Mouse (Mus musculus): ENCODE data around the gene Psmb8.

The Psmb8 gene

DNA sequence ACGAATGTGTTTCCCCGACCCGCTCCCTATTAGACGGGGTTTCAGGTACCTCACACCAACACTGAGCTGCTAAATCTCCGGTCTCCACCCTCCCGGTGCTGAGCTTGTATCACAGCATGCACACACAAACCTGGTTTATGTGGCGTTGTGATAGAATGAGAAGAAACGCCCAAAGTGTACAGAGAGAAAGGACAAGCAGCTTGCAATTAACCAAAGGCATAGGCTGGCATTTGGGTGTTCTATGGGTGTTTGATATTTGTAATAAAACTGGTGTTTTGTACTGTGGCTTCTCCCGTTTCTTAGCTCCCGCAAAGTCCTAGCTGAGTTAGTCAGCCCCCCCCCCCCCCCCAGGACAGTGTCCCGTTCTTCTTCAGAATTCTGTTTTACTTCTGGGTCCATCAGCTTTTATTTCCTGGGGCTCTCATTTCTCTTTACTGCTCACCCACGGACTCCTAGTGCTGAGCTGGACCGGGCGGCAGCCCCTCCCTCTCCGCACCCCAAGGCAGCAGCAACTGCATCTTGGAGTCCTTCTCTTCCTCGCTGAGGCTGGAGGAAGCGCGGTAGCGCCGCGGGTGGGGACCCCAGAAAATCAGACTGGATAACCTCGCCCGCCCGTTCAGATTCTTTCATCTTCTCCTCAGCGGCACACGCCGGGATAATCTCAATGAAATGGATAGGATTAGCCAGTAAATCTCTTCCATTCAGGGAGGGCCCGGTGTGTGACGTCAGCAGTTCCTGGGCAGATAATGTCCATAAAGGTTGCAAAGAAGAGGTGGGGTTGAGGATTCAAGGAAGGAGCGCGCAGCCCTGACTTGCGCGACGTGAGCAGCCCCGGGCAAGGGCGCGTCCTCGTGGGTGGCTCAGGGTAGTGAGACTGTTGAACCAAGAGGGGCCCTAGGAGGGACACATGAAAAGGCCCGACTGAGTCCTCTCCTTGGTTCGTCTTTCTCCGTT lies at the start of gene Psmb8:
Gene Psmb8, plus strand, starts transcription at position 781 of the 954 bp plus-strand sequence.
- DNase-seq (ENCODE audit: low spot score): peak; percentile 46

DNA sequence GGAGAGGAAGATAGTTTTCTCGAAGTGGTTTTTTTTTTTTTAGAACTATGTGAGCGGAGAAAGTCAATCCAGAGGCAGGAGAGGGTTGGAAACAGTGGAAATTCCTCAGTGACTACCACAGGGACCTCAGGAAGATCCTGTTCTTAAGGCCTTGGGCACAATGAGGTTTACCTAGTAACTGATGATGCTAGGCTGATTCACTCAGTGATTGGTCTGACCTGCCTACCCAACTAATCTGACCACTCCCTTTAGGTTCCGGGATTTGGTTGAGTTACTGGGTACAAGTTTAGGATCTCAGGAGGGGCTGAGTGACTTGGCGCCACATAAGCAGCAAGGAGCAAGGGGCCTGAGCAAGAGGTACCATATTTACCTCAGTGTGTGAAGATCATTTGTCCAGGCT lies 44.6 kb upstream of the Psmb8 start, which contains the start of gene H2-DMb1:
Gene H2-DMb1, plus strand, starts transcription at position 150 of the 400 bp plus-strand sequence.
- no peak for DNase-seq (ENCODE audit: low spot score)

DNA sequence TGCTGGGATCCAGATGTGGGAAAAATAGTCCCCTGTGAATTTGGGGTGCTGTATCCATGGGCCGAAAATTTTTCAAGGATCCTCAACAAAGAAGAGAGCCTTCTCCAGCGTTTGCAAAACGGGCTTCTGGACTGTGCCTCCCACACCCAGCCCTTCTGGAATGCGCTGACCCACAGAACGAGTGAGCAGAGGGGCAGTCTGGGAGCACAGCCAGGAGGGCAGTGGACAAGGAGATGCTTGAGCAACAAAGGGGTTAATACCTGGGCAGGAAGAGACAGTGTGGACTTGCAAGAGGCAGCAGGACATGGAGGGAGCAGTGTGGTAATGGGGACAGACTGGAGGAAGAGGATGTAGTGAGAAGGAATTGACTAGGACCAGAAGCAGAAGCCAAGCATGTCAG lies 42.0 kb upstream of the Psmb8 start:
- DNase-seq (ENCODE audit: low spot score): no peak

DNA sequence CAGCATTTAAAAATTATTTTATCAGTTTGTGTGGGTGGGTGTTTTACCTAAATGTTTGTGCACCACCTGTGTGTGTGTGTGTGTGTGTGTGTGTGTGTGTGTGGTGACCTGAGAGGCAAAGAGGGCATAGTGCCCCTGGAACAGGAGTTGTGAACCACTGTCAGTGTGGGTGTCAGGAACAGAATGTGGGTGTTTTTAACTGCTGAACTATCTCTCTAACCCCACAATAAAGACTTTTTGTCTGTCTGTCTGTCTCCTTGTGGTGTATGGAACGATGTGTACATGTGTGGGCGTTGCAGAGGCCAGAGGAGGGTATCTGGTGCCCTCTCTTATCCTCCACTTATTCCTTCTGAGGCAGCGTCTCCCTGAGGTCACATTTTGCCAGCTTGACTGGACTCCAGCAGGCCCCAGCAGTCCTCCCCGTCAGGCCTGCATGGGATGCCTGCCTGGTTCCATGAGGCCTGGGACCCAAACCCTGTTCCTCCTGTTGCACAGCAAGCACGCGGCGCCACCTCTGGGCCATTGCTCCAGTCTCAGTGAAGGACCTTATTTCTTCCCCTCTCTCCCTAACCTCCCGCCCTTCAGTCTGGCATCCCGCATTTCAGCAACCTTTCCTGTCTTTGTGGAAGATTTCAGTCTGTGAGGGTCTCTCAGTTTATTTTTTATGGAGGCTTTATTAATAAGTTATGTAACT lies 33.2 kb upstream of the Psmb8 start:
- no peak for DNase-seq (ENCODE audit: low spot score)

DNA sequence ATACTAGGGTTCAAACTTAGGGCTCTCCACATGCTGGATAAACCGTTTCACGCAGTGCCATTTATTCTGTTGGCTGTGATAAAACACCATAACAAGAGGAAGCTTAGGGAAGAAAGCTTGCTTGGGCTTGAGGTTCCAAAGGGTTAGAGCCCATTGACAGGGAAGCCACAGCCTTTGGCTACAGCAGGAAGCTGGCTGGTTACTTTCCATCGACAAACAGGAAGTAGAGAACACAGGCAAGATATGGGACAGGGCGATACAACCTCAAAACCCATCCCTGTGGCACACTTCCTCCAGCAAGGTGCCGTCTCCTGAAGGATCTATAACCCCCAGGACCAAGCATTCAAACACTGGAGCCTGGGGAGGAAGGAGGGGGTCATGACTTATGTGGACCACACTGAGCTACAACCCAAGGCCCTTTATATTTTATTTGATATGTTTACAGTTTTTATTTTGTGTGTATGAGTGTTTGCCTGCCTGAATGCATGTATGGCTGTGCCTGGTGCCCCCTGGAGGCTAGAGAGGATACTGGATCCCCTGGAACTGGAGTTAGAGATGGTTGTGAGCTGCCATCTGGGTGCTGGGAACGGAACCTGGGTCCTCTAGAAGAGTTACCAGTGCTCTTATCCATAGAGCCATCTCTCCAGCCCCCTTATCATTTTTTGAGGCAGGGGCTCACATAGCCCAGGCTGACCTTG lies 32.3 kb upstream of the Psmb8 start:
- DNase-seq (ENCODE audit: low spot score): no peak

DNA sequence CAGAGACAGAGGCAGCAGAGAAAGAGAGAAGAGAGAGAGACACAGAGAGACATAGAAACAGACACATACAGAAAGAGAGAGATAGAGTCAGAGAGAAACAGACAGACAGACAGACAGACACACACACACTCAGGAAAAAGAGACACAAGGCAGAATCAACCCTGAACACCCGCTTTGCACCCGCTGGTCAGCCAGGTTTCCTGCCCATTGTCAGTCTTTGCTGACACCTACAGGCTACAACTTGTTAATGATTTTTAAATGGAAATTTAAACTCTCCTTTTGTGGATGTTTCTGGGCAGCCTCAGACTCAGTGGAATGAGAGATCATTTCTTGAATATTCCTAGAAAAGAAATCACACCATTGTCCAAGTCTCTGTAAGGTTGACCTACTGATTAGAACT lies 28.2 kb upstream of the Psmb8 start:
- DNase-seq (ENCODE audit: low spot score): peak; percentile 9

DNA sequence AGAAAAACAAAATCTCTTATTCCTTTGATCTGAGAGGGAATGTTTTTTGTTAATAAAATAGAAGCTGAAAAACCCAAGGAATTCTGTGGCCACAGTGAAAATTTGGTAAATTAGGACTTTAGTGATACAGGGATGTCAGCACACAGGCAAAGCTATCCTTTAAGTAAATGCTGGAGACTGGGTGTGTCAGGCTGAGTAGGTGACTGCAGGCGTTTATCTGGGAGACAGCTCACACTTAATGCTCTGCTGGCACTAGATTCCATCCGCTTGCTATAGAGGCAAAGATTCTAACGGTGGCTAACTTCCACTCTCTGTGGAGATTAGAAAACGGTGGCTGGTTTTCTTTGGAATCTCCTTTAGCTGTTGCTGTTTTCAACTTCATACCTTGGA lies 27.0 kb upstream of the Psmb8 start:
- no peak for DNase-seq (ENCODE audit: low spot score)

DNA sequence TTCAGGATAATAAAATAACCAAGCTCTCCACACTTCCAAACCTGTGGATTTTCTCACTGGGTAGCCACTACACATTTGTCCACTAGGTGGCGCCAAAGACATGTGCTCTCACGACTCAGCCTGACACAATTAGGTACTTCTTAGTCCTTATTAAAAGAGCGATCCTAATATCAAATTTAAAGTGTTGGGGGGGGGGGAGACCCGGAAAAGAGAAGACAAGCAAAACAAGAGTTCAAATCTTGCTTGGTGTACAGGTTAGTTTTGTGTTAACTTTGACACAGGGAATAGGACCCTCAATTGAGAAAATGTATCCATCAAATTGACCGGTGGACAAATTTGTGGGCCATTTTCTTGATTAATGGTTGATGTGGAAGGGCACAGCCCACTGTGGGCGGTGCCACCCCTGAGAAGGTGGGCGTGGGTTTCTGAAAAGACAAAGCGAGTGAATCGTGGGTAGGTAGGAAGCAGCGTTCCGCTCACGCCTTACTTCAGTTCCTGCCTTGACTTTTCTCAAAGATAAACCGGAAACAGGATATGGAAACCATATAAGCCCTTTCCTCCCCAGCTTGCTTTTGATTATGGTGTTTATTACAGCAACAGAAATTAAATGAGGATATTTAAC lies 26.5 kb upstream of the Psmb8 start:
- DNase-seq (ENCODE audit: low spot score): peak; percentile 32

DNA sequence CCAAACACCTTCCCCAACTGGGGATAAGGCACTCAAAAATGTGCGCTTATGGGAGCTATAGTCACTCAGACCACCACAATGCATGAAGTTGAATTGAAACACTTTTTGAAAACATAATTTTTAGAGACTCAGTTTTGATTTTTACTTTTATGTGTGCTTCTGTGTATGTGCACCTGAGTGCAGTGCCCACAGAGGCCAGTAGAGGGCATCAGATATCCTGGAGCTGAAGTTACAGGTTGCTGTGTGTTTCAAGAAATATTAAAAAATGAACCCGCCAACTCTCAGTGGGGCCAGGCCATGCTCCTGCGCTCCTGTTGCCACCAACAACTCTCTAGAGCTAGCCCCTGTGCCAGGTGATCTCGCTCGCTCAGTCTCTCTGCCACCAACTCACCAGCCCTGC lies 25.0 kb upstream of the Psmb8 start:
- no peak for DNase-seq (ENCODE audit: low spot score)

DNA sequence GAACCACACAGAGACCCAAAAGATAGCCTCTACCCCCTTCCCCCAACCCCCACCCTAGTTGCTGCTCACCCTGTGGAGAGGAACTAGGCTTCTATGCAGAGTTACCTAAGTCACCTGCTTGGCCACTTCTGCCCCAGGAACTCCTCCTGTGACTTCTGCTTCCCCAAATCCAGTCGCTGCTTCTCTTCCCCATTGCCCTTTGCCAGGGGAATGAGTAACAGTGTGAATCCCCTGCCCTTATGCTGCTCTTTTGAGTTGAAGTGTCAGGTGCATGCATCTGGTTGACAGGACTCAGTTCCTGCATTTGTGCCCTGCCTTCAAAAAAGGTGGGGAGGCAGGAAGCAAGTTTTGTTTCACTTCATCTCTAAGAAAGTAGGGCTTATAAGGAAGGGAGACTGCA lies 23.4 kb upstream of the Psmb8 start:
- DNase-seq (ENCODE audit: low spot score): no peak

DNA sequence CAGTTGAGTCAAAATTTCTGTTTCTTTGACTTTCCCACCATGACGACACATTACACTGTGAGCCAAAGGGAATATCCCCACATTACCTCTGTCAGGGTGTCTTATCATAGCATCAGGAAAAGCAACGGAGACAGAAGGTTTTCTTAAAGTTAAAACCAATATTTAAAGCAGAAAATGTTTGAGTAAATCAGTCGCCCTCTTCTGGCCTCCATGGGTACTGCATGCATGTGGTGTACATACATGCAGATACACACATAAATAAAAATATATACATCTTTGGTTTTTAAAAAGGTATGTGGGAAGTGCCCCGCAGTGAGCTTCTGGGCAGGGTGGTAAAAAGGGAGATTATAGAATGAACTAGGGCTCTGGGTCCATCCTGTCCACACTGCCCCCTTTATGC lies 20.3 kb upstream of the Psmb8 start:
- no peak for DNase-seq (ENCODE audit: low spot score)

DNA sequence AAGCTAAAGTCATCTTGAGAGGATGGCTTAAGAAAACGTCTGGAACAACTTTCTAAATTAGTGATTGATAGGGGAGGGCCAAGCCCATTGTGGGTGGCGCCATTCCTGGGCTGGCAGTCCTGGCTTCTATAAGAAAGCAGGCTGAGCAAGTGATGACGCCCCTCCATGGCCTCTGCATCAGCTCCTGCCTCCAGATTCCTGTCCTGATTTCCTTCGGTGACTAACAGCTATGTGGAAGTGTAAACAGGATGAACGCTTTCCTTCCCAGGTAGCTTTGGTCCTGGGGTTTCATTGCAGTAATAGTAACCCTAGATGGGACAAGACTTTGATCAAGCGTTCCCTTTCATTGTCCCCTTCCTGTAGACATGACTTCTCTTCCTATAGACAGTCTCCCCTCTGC lies 18.5 kb upstream of the Psmb8 start:
- DNase-seq (ENCODE audit: low spot score): no peak

DNA sequence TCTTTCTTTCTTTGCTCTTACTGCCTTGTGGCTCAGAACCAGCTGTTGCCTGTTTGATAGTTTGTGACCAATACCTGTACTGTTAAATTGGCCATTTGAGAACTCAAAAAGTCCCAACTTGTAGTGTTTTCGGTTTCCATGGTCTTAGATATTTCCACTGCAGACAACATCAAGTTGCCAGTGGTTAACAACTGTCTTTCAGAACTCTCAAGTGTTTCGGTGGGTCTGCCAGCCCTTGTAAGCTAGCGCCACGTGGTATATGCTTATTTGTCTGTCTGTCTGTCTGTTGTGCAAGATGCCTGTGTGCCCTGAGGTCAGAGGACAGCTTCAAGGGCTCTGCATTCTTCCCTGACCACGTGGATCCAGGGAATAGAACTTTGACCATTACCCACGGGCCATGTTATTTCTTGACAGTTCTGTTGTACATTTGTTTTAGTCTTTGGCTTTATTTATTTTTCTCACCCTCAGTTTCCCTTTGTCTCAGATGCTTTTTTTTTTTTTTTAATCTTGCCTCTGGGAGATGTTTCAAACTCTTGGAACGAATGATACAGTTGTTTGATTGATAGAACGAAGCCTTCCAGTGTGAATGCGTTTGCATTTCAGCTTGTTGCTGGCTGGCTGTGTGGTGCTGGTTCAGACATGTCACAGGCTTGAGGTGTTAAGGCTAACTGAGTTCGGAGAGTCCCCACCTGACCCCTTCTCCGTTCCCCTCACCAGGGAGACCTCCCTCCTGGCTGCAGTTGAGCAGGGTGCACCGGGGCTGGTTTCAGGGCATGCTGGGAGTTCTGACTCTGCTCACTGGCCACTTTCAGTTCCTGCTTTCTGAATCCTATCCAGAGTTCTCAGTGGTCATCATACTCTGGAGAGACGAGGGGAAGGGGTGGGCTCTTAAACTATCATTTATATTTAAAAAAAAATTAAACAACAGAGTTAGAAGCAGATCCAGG lies 17.3 kb upstream of the Psmb8 start:
- DNase-seq (ENCODE audit: low spot score): peak; percentile 68

DNA sequence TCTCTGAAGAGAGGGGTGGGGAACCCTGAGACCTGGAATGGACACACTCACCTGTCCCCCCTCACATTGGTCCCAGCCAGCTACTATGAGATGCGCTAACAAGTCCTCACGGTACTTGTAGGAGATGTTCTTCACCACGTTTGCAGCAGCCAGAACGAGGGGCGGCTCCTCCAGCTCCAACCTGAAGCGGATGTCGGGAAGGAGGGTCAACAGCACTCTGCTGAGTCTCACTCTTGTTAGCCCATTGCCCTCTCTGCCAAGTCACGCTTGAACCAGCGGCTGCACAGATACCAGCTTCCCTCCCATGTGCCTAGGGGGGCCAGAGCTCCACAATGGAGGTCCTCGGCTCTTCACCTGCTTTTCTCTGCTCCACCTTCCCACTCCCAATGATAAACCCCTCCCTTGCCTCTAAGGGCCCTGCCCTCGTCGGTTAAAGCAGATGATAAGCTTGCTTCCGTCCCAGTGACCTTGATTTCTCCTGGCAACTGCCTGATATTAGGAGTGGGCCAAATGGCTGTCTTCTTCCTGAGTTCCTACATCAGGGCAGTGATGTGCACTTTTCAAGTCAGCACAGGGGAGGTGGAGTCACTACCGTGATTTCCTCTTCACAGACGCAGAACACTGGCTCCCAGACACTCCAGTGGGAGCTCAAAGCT lies 13.8 kb upstream of the Psmb8 start:
- no peak for DNase-seq (ENCODE audit: low spot score)

DNA sequence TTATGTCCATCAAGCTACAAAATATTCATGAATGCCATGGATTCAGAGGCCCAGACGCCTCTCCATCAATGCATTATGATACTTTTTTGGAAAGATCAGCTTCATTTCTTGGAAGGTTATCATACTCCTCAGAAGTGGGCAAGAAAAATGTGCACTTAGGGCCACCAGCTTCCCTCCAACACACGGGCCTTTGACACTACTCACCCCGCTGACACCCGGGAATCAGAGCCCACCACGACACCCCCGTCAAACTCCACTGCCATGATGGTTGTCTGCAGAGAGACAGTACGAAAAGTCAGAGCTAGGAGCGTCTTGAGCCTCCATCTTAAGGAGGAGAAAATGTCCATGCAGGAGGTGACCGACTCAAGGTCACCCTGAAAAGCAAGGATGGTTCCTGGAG lies 12.0 kb upstream of the Psmb8 start:
- no peak for DNase-seq (ENCODE audit: low spot score)

DNA sequence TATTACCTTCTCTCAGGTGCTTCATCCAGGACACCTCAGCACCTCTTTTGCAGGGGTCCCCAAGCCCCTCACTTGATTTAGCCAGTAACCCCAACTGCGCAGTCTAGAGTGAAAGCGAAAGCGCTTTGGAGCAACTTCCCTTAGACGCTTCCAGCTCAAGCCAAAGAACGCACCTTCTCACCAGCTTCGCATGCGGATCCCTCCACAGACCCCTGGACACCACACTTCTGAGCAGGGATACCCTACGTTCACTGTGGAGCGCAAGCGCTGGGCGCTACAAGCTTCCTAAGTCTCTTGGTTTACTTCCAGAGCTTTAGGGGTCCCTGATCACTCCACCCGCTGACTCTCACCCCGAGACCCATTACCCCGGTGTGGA lies 10.6 kb upstream of the Psmb8 start:
- DNase-seq (ENCODE audit: low spot score): no peak

DNA sequence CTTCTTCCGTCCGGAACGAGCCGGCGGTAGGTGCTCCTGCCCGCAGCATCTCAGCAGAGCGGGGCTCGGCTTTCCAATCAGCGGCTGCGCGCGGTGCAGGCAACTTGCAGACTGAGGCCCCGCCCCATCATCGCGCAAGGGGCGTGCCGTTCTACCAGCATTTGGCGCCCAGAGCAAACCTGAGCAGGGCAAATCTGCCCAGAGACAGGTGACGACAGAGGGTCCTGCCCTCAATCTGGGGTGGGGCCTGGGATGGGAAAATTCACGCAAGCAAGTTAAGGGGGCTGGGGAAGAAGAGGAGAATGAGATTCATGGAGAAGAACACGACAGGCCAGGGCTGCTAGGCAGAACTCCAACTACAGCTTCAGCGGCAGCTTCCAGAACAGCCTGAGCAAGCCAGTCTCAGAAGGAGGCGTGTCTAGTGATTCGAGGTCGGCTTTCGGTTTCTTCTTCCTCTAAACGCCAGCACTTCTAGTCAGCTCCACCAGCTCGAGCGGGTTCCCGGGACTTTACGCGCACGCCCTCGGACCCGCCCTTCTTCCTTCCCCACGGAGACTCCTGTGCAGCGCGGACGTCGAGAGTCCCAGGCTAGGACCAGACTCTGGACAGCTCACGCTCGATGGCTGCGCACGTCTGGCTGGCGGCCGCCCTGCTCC lies 10.1 kb upstream of the Psmb8 start, which contains the start of the genes Tap1 and Psmb9:
Gene Tap1, plus strand, starts transcription at position 293 of the 656 bp plus-strand sequence.
Gene Psmb9, minus strand, starts transcription at position 504 of the 656 bp plus-strand sequence.
- DNase-seq (ENCODE audit: low spot score): peak; percentile 93

DNA sequence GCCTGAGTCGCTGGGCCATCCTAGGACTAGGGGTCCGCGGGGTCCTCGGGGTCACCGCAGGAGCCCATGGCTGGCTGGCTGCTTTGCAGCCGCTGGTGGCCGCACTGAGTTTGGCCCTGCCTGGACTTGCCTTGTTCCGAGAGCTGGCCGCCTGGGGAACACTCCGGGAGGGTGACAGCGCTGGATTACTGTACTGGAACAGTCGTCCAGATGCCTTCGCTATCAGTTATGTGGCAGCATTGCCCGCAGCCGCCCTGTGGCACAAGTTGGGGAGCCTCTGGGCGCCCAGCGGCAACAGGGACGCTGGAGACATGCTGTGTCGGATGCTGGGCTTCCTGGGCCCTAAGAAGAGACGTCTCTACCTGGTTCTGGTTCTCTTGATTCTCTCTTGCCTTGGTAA lies 9.5 kb upstream of the Psmb8 start:
- DNase-seq (ENCODE audit: low spot score): no peak

DNA sequence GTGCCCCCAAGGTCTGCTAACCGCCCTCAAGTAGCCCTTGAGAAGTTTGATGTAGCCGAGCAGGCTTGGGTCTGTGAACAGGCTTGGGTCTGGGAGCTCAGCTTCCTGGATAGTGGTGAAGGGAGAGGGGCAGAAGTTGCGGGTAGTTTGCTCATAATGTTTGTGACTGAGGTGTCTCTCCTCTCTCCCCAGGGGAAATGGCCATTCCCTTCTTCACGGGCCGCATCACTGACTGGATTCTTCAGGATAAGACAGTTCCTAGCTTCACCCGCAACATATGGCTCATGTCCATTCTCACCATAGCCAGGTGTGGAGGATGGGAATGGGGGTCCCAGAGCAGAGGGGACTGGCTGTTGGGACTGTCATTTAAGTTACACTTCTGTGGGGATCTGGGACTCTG lies 8.5 kb upstream of the Psmb8 start:
- no peak for DNase-seq (ENCODE audit: low spot score)

DNA sequence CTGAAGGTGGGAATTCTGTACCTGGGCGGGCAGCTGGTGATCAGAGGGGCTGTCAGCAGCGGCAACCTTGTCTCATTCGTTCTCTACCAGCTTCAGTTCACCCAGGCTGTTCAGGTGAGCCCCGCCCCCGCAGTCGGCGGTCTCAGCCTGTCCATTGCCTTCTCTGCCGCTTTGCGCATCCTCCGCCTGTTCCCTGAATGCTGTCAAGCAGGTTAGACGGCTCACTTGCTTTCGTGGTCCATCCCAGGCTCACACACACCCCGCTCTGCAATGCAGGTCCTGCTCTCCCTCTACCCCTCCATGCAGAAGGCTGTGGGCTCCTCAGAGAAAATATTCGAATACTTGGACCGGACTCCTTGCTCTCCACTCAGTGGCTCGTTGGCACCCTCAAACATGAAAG lies 4.7 kb upstream of the Psmb8 start:
- no peak for DNase-seq (ENCODE audit: low spot score)

Measured in yolk sac, embryonic 10.5 days (tissue).